ENCODE assay signal across 19 mouse cellular contexts in genomic region chr16:65450706-65451105, GRCm38 (mm10).
DNase-seq lines count a peak whose midpoint lies in the region; ATAC-seq and TF ChIP-seq lines count a peak whose summit lies in the region.
"Had no signal": no experiment of that assay in that cellular context is flagged by ENCODE, and none has a peak within 500 bp of the region (broad histone marks: within the 10 kb centered on the region; RNA-seq: fewer than 3 reads in every experiment).

No protein-coding gene starts in this region.

- no peak overlapping the region for H3K27ac ChIP-seq in liver, adult 2 months (replicated peaks; ENCODE audit: insufficient read depth, low read depth, low read length)
- H3K27ac ChIP-seq in liver, embryonic 11.5 days (ENCODE audit: low read depth, low read length) = no peak overlapping the region
- peak overlapping the region; percentile 67 for H3K27ac ChIP-seq in brown adipose tissue, adult 24 weeks (replicated peaks; ENCODE audit: low read depth, low read length)
- H3K27ac ChIP-seq: embryonic facial prominence, embryonic 12.5 days; heart, embryonic 15.5 days; layer of hippocampus, adult 2 months; left cerebral cortex, adult 2 months; stomach, postnatal 0 days had no signal

- TF ChIP-seq POLR2A in liver, adult 2 months (IDR thresholded peaks at IDR 0.05; ENCODE audit: extremely low read depth, insufficient read depth, low read length) = no peak

- no peaks in the 10 kb centered on the region for H3K9me3 ChIP-seq in liver, embryonic 11.5 days (ENCODE audit: control insufficient read depth, low read length)
- H3K9me3 ChIP-seq: embryonic facial prominence, embryonic 12.5 days; heart, embryonic 15.5 days had no signal

- no peak overlapping the region for H3K4me2 ChIP-seq in liver, embryonic 11.5 days
- H3K4me2 ChIP-seq: embryonic facial prominence, embryonic 12.5 days; heart, embryonic 15.5 days had no signal

- TF ChIP-seq CTCF in liver, adult 2 months (IDR thresholded peaks at IDR 0.05; ENCODE audit: low read depth, low read length) = no peak

- H3K79me2 ChIP-seq in liver, adult 2 months (ENCODE audit: control insufficient read depth, insufficient read depth, low read length) = no peaks in the 10 kb centered on the region

- no peaks in the 10 kb centered on the region for H3K27me3 ChIP-seq in liver, adult 2 months (ENCODE audit: control insufficient read depth, insufficient read depth, low read length)
- no peaks in the 10 kb centered on the region for H3K27me3 ChIP-seq in liver, embryonic 11.5 days (replicated peaks; ENCODE audit: control insufficient read depth, insufficient read depth, low read length)
- H3K27me3 ChIP-seq: embryonic facial prominence, embryonic 12.5 days; heart, embryonic 15.5 days had no signal

- H3K36me3 ChIP-seq in liver, adult 2 months (ENCODE audit: control insufficient read depth, insufficient read depth, low read length) = no peaks in the 10 kb centered on the region
- H3K36me3 ChIP-seq in liver, embryonic 11.5 days (ENCODE audit: control insufficient read depth, insufficient read depth, low read length) = no peaks in the 10 kb centered on the region
- H3K36me3 ChIP-seq: embryonic facial prominence, embryonic 12.5 days; heart, embryonic 15.5 days had no signal

- no peak overlapping the region for H3K9ac ChIP-seq in liver, adult 2 months (ENCODE audit: low read depth, low read length)
- H3K9ac ChIP-seq in liver, embryonic 11.5 days (ENCODE audit: low read depth, low read length) = no peak overlapping the region
- H3K9ac ChIP-seq: embryonic facial prominence, embryonic 12.5 days; heart, embryonic 15.5 days had no signal

- no peak overlapping the region for H3K4me3 ChIP-seq in liver, adult 2 months (ENCODE audit: insufficient read depth, low read depth, low read length)
- H3K4me3 ChIP-seq in liver, embryonic 11.5 days (ENCODE audit: low read depth, low read length) = no peak overlapping the region
- H3K4me3 ChIP-seq in brown adipose tissue, adult 24 weeks (ENCODE audit: insufficient read depth, low read depth, low read length) = no peak overlapping the region
- H3K4me3 ChIP-seq: embryonic facial prominence, embryonic 12.5 days; heart, embryonic 15.5 days; layer of hippocampus, adult 2 months; left cerebral cortex, adult 2 months had no signal

- no peak for ATAC-seq in liver, embryonic 11.5 days (replicated peaks; ENCODE audit: low FRiP score)
- ATAC-seq: hindbrain, embryonic 16.5 days had no signal

- DNase-seq in heart, adult 18-20 months = peak; percentile 19 to 48
- no peak for DNase-seq in heart, postnatal 14 days
- DNase-seq in liver, adult 2 months (ENCODE audit: extremely low read depth, low read depth, low spot score) = peak; percentile 33
- no peak for DNase-seq in liver, embryonic 11.5 days (ENCODE audit: low spot score)
- peak; percentile 22 for DNase-seq in skeletal muscle tissue, adult 2 months (ENCODE audit: low read depth, low spot score)
- no peak for DNase-seq in thymus, postnatal 4 days
- DNase-seq: adrenal gland, postnatal 14 days; B cell, adult 2 months; cerebellum, postnatal 14 days; gastrocnemius, postnatal 10 days; kidney, adult 18-20 months; thymus, postnatal 25 days had no signal

- H3K4me1 ChIP-seq in liver, adult 2 months (ENCODE audit: control insufficient read depth, insufficient read depth, low read length) = peaks cover 2% of the 10 kb centered on the region; the same call in 1 of the 2 replicates
- H3K4me1 ChIP-seq in liver, embryonic 11.5 days (replicated peaks; ENCODE audit: control insufficient read depth, insufficient read depth, low read length) = no peaks in the 10 kb centered on the region; the same call in 1 of the 2 replicates
- no peaks in the 10 kb centered on the region; the same call in 1 of the 2 replicates for H3K4me1 ChIP-seq in brown adipose tissue, adult 24 weeks (ENCODE audit: control insufficient read depth, insufficient read depth, insufficient read length, low read length)
- H3K4me1 ChIP-seq: embryonic facial prominence, embryonic 12.5 days had no signal

- WGBS in liver, adult 2 months = 55% methylated on average over 5 of the region's 5 CpGs
- 60% methylated on average over 5 of the region's 5 CpGs for WGBS in liver, embryonic 11.5 days

- intact Hi-C loops in heart, postnatal 14 days (cut with DNase I) = no loop called here

Comparison
In these comparisons a context has a peak if more than half of its experiments do, and no peak if none do; other contexts are left out.
1. DNase-seq: peak in heart, adult 18-20 months (2 of 2), liver, adult 2 months (single experiment) and skeletal muscle tissue, adult 2 months (single experiment); none in heart, postnatal 14 days (0 of 2), liver, embryonic 11.5 days (single experiment) and thymus, postnatal 4 days (single experiment).